ENCODE assay signal across 4 mouse cellular contexts in the genomic region with DNA sequence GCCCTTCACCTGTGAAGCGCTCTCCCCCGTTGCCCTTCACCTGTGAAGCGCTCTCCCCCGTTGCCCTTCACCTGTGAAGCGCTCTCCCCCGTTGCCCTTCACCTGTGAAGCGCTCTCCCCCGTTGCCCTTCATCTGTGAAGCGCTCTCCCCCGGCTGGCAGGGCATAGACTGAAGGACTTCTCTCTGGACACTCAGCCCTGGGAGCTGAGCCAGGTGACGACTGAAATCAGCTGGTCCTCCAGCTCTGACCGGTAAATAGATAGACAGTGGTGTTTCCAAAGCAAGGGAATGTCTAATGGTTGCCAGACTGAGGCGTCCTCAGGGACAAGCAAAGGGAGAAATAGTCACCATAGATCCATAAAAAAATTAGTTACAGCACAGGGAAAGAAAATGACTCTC. TPM values are rescaled to one million over a fixed set of nuclear protein-coding genes. Genes with fewer than 3 reads are reported as not detected.
"Had no signal": no experiment of that assay in that cellular context is flagged by ENCODE, and none has a peak within 500 bp of the region (broad histone marks: within the 10 kb centered on the region; RNA-seq: fewer than 3 reads in every experiment).

No protein-coding gene starts in this region.

RNA-seq across cellular contexts. Expression of a gene that starts 36.7 kb away (rescaled TPM):
- total RNA-seq: liver, adult 2 months; megakaryocyte-erythroid progenitor cell, adult 5-6 weeks had no signal
- polyA plus RNA-seq: liver, adult 2 months; liver, embryonic 14.5 days; stomach, embryonic 14.5 days had no signal
